Mouse (Mus musculus) heart, adult 9 months (tissue): ENCODE measurements around the gene Slc26a3.
"Not testable (repeated sequence)": the region's sequence is repeated elsewhere in the genome, so short reads cannot be mapped to it uniquely, and the experiment has no call there.

Experiments used
- DNase-seq, 2 experiments: peaks; one replicate each; pipeline ENCODE4 v3.0.0; 2022; ENCODE audit warnings: low spot score in 2 of 2

The Slc26a3 gene

GRCm38 (mm10) chr12:31421901-31422574, 31.4 kb downstream of the Slc26a3 start:
- no peak for DNase-seq

- no peak for DNase-seq
Observed at GRCm38 (mm10) chr12:31437791-31438190, 47.1 kb downstream of the Slc26a3 start.

- DNase-seq = no peak
Observed at GRCm38 (mm10) chr12:31439612-31440011, 48.9 kb downstream of the Slc26a3 start.

DNA sequence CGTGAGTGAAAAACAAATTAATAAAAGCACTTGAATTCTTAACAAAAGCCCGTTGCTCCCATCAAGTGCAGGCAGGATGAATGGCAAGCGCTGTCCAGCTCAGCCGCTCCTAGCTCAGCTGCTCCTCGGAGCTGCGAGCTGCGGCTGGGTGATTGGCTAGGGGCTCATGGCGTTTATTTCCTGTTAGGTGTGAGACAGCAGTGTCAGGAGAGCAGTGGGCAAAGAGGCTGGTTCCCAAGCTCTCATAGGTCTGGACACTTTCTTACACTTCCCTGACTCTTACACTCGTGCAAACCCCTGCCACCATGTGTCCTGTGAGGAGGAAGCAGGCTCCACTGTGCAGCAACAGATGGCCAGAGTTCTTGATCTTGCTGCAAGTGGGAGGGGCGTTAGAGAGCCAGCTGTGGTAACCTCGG, 53.5 kb downstream of the Slc26a3 start:
- no peak for DNase-seq

- no peak for DNase-seq
Observed at GRCm38 (mm10) chr12:31444827-31445226, 54.2 kb downstream of the Slc26a3 start.

- DNase-seq = no peak
Observed at GRCm38 (mm10) chr12:31449341-31449740, 58.7 kb downstream of the Slc26a3 start.

DNA sequence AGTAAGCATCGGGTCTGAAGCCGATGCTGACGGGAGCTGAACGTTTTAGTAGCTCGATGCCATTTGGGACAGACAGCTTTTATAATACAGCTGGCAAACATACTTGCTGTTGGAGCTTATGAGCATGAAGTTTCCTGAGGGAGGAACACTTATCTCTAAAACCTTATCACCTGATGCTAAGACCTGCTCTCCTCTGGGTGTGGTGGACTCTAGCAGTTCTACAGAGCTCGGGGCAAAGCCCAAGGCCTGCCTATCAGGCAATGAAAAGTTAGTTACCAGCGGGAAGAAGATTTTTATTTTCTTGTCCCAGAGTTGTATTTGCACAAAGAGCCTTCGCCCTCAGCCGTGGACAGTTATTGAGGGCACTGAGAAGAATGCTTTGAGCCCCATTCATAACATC, 65.6 kb downstream of the Slc26a3 start:
- no peak for DNase-seq

- no peak for DNase-seq
Observed at GRCm38 (mm10) chr12:31458474-31458873, 67.8 kb downstream of the Slc26a3 start.

- DNase-seq = not testable (repeated sequence)
Observed at GRCm38 (mm10) chr12:31460270-31460669, 69.6 kb downstream of the Slc26a3 start.

- DNase-seq = no peak
Observed at GRCm38 (mm10) chr12:31461371-31461770, 70.7 kb downstream of the Slc26a3 start.

- DNase-seq = no peak
Observed at GRCm38 (mm10) chr12:31462615-31463014, 71.9 kb downstream of the Slc26a3 start.

- DNase-seq = not testable (repeated sequence)
Observed at GRCm38 (mm10) chr12:31478182-31478581, 87.5 kb downstream of the Slc26a3 start.

GRCm38 (mm10) chr12:31486431-31486830, 95.8 kb downstream of the Slc26a3 start:
- peak in 1 of 2 experiments; percentile 15 for DNase-seq

DNA sequence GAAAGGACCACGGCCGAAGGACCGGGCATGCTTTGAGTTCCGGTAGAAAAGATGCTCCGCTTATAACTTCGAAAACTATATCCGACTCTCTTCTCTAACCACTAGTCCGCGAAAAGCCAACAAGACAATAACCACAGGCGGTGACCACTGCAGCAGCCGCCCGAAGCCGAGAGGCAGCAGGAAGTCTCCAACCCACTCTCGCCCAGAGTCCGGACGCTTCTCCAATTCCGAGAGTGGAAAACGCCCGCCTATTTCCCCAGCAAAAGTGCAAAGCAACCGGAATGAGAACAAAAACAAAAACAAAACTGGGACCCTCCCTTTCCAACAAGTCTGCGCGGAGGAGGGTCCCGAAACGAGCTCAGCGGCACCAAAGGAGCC, 108.3 kb downstream of the Slc26a3 start:
- DNase-seq = no peak

GRCm38 (mm10) chr12:31499314-31500131, 108.9 kb downstream of the Slc26a3 start, which contains the start of gene Cbll1:
Cbll1 (minus strand) TSS chr12:31499616.
- DNase-seq = peak; percentile 96

- no peak for DNase-seq
Observed at GRCm38 (mm10) chr12:31500196-31500595, 109.5 kb downstream of the Slc26a3 start.

DNA sequence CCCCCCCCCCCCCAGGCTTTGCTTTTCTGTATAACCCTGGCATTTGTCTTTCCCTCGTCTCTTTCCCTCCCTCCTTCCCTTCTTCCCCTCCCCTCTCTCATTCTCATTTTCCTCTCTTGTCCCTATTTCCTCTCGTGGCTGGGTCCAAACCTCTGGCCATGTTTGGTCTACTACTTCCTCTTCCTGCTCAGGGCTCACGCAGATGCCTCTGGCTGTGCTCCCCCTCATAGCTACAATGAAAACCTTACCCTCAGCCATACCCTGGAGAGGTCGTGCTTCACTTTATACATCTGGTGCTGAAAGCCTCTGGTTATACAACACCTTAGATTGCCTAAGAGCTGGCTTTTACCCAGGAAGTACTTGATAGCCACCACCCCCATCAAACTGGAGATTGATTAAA, 110.6 kb downstream of the Slc26a3 start:
- DNase-seq = no peak

GRCm38 (mm10) chr12:31503211-31503610, 112.5 kb downstream of the Slc26a3 start:
- DNase-seq = no peak

DNA sequence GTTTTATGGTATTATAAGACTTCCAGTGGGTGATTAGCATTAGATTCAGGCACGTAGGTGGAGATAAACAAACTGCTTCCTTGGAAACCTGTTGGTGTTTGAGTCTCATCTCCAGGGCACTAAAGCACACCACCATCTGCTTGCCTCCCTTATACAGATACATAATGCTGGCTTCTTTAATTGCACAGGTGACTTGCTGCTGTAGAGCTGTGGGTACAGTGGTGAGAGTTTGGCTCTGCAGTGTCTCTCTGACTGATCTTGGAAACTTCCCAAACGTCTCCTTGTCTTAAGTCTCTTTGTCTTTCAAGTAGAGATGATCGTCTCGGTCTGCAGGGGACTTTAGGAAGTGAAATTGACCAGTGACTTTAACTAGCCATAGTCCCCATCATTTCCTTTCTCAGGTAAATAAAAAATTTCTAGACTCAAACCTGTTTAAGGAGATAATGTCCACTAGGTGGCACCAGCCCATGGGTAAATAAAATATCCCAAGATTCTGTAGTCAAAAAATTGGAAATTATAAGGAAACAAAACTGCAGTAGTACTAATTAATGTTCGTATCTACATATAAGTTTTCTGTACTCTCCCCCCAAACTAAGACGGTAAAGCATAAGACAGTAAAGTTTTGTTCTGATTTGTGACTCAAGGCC, 117.2 kb downstream of the Slc26a3 start:
- no peak for DNase-seq

GRCm38 (mm10) chr12:31508496-31508895, 117.8 kb downstream of the Slc26a3 start:
- DNase-seq = no peak

- DNase-seq = no peak
Observed at GRCm38 (mm10) chr12:31511218-31511617, 120.5 kb downstream of the Slc26a3 start.

GRCm38 (mm10) chr12:31512634-31513411, 122.2 kb downstream of the Slc26a3 start:
- DNase-seq = no peak
